Mouse (Mus musculus): Measurements from ENCODE around the gene Gna15. TPM values are rescaled to one million over a fixed set of nuclear protein-coding genes. Genes with fewer than 3 reads are reported as not detected.

Gna15 gene
- total RNA-seq, 1 experiment from 2014 or later = 13.4 TPM

- ATAC-seq (ENCODE audit: extremely low read depth, insufficient number of reproducible peaks, low FRiP score, poor library complexity, severe bottlenecking) = no peak
Measured at GRCm38 (mm10) chr10:81536734-81537133, 12.7 kb upstream of the Gna15 start.

- no peak for ATAC-seq (ENCODE audit: extremely low read depth, insufficient number of reproducible peaks, low FRiP score, poor library complexity, severe bottlenecking)
Measured at GRCm38 (mm10) chr10:81534826-81535225, 10.8 kb upstream of the Gna15 start.

GRCm38 (mm10) chr10:81526779-81527178 lies 2.8 kb upstream of the Gna15 start:
- ATAC-seq (ENCODE audit: extremely low read depth, insufficient number of reproducible peaks, low FRiP score, poor library complexity, severe bottlenecking) = peak; percentile 82

- ATAC-seq (ENCODE audit: extremely low read depth, insufficient number of reproducible peaks, low FRiP score, poor library complexity, severe bottlenecking) = no peak
Measured at GRCm38 (mm10) chr10:81525017-81525694, 1.1 kb upstream of the Gna15 start.

- no peak for ATAC-seq (ENCODE audit: extremely low read depth, insufficient number of reproducible peaks, low FRiP score, poor library complexity, severe bottlenecking)
Measured at GRCm38 (mm10) chr10:81523570-81523969, 455 bp downstream of the Gna15 start.

GRCm38 (mm10) chr10:81523142-81523541 lies 883 bp downstream of the Gna15 start:
- no peak for ATAC-seq (ENCODE audit: extremely low read depth, insufficient number of reproducible peaks, low FRiP score, poor library complexity, severe bottlenecking)

GRCm38 (mm10) chr10:81519978-81520365 lies 4.1 kb downstream of the Gna15 start:
- no peak for ATAC-seq (ENCODE audit: extremely low read depth, insufficient number of reproducible peaks, low FRiP score, poor library complexity, severe bottlenecking)

GRCm38 (mm10) chr10:81519227-81519977 lies 4.6 kb downstream of the Gna15 start:
- peak; percentile 25; the same call in 1 of the 2 replicates for ATAC-seq (ENCODE audit: extremely low read depth, insufficient number of reproducible peaks, low FRiP score, poor library complexity, severe bottlenecking)

- ATAC-seq (ENCODE audit: extremely low read depth, insufficient number of reproducible peaks, low FRiP score, poor library complexity, severe bottlenecking) = peak; percentile 74
Measured at GRCm38 (mm10) chr10:81518546-81518945, 5.5 kb downstream of the Gna15 start.

GRCm38 (mm10) chr10:81517227-81517626 lies 6.8 kb downstream of the Gna15 start:
- ATAC-seq (ENCODE audit: extremely low read depth, insufficient number of reproducible peaks, low FRiP score, poor library complexity, severe bottlenecking) = peak; percentile 64

GRCm38 (mm10) chr10:81513798-81514197 lies 10.2 kb downstream of the Gna15 start:
- no peak for ATAC-seq (ENCODE audit: extremely low read depth, insufficient number of reproducible peaks, low FRiP score, poor library complexity, severe bottlenecking)

GRCm38 (mm10) chr10:81510246-81510810 lies 13.7 kb downstream of the Gna15 start:
- ATAC-seq (ENCODE audit: extremely low read depth, insufficient number of reproducible peaks, low FRiP score, poor library complexity, severe bottlenecking) = no peak

GRCm38 (mm10) chr10:81507691-81508489 lies 16.1 kb downstream of the Gna15 start:
- ATAC-seq (ENCODE audit: extremely low read depth, insufficient number of reproducible peaks, low FRiP score, poor library complexity, severe bottlenecking) = peak; percentile 39; the same call in 1 of the 2 replicates

- no peak for ATAC-seq (ENCODE audit: extremely low read depth, insufficient number of reproducible peaks, low FRiP score, poor library complexity, severe bottlenecking)
Measured at GRCm38 (mm10) chr10:81507095-81507494, 16.9 kb downstream of the Gna15 start.

GRCm38 (mm10) chr10:81505016-81505664 lies 18.9 kb downstream of the Gna15 start:
- ATAC-seq (ENCODE audit: extremely low read depth, insufficient number of reproducible peaks, low FRiP score, poor library complexity, severe bottlenecking) = no peak

GRCm38 (mm10) chr10:81502658-81503057 lies 21.4 kb downstream of the Gna15 start:
- ATAC-seq (ENCODE audit: extremely low read depth, insufficient number of reproducible peaks, low FRiP score, poor library complexity, severe bottlenecking) = peak; percentile 64

- ATAC-seq (ENCODE audit: extremely low read depth, insufficient number of reproducible peaks, low FRiP score, poor library complexity, severe bottlenecking) = no peak
Measured at GRCm38 (mm10) chr10:81501863-81502262, 22.2 kb downstream of the Gna15 start.

GRCm38 (mm10) chr10:81500032-81500431 lies 24.0 kb downstream of the Gna15 start, which contains the start of gene S1pr4:
S1pr4 (minus strand) TSS chr10:81500132.
- ATAC-seq (ENCODE audit: extremely low read depth, insufficient number of reproducible peaks, low FRiP score, poor library complexity, severe bottlenecking) = no peak
